Mouse (Mus musculus) kidney, adult 2 months (tissue): Measurements from ENCODE around the gene Arfgef2.
A peak's percentile ranks its signal among the peaks of the same experiment; 100 is the strongest.

ENCODE experiments used
- CTCF ChIP-seq: fragments of 200-500 bp; conservative IDR thresholded peaks from 2 replicates; pipeline ENCODE4 v1.5.1; 2011; ENCODE audit warnings: low read depth, mild to moderate bottlenecking, control low read depth, low read length, moderate library complexity, mixed read lengths; ENCODE audit not compliant: insufficient read depth, insufficient read length
- POLR2A ChIP-seq: fragments of 200-500 bp; IDR thresholded peaks from one replicate; pipeline ENCODE4 v1.6.1; 2011; ENCODE audit warnings: low read depth, low read length, control low read depth

GRCm38 (mm10) chr2:166805250-166806172, at the start of gene Arfgef2:
- TF ChIP-seq CTCF (no peak), POLR2A (peak; percentile 45)
